Mouse (Mus musculus) v-Abl transformed pro-B cells (cell line): ENCODE data around the gene Prdm16.

Experiments used
- in situ Hi-C, 2 experiments: fragments of 400-800 bp; cut with MboI; formaldehyde crosslinking; loops; one replicate each; pipeline ENCODE4 v1.15.1; 2025; ENCODE audit not compliant: unreplicated experiment in 2 of 2

Prdm16 gene

DNA sequence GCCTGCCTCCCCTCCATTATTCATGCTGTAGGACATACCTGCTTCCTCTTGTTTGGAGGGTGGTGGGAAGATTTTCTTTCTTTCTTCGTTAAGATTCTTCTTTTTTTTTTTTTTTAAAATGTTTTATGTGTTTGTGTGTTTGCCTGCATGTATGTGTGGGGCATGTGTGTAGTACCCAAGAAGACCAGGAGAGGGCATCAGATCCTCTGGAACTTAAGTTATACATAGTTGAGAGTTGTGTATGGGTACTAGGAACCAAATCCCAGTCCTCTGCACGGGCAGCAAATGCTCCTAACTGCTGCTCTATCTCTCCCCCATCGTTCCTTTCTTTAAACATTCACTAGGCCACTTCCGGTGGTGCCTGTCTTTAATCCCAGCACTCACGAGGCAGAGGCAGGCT is 28.9 kb downstream of the Prdm16 start:
- in situ Hi-C loops = no loop called here

- in situ Hi-C loops = no loop called here
Measured at GRCm38 (mm10) chr4:154604442-154604830, 32.2 kb downstream of the Prdm16 start.

DNA sequence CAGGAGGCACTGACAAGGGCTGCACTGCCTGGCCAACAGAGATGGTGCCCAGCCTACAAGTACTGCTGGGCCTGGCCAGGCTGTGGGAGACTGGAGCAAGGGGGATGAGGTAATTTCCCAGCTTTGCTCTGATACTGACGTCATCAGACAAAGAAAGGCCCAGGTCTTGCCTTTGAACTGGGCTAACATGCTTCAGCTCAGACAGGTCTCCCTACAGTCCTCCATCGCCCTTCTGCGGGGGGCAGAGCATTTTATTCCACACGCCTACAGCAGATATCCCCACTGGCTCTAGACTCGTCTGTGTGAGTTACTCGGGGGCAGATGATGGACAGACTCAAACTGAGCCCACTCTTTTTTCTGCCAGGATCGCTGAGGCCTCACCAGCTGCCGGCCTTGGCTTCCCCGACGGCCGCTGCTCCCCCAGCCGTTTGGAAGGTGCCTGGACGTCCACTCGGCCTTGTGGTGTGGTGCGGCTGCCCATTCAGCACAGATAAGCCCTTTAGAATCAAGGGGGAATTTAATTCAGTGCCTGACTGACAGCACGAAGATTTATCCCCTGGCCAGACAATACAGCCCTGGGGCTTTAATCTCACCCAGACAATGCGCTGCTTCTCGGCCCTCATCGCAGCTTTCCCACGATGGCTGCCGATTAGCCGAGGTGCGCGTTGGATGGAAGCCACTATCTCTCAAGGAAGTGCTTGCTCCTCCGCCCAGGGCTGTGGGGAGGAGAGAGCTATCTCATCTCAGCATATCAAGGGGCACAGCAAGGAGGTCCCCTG is 32.8 kb downstream of the Prdm16 start:
- in situ Hi-C loops = no loop called here

GRCm38 (mm10) chr4:154602409-154602808 is 34.3 kb downstream of the Prdm16 start:
- in situ Hi-C loops = no loop called here

DNA sequence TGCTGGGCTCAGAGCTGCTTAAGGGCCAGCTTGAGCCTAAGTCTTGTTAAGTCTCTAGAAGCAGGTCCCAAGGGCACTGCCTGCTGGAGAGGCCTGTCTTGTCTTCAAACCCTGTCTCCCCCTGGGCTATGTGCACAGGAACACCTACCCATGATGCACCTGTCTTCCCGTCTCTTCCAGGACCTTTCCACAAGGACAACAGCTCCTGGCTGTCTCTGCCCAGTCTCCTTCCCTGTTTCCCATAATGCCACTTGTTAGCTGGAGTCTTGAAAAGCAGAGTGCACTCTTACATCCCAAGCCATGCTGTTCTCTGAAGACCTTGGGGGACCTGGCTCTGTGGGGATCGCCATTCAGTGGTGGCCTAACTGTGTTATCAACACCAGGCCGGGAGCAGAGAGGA is 35.7 kb downstream of the Prdm16 start:
- in situ Hi-C loops = no loop called here

DNA sequence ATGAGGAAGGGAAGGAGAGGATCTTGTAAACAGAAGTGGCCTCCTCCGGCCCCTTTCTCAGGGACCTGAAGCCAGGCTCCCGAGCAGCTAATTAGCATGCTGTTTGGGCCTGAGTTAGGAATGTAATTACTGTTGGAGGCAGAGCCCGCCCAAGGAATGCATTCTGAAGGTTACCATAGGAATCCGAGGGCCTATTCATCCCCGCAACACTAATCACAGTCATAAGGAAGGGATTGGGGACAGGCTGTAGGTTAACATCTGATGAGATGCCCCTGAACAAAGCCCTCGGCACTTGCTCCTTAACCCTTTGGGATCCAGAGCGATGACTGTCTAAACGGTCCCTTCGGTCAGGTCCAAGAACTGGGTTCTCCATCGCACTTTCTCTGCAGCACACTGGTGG is 36.7 kb downstream of the Prdm16 start:
- in situ Hi-C loops = no loop called here

DNA sequence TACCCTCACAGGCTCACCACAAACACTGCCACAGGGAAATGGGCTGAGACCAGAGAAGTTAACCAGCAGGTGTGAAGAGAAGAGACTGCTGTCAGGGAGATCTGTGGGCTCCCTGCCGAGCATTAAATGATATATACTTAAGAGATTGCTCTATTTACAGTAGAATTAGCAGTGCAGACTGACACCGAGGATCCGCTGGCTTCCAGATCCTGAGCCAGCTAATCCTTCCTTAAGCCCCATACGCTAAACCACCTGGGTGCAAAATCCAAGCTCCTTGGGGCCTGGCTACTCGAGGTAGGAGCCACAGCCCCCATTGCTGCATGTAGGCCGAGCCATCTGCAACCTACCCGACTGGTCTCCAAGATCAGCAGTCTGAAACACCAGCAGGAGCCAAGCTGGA is 38.3 kb downstream of the Prdm16 start:
- in situ Hi-C loops = no loop called here

GRCm38 (mm10) chr4:154596805-154597204 is 39.9 kb downstream of the Prdm16 start:
- in situ Hi-C loops = no loop called here

GRCm38 (mm10) chr4:154594761-154595556 is 41.7 kb downstream of the Prdm16 start:
- in situ Hi-C loops = no loop called here

GRCm38 (mm10) chr4:154594116-154594760 is 42.4 kb downstream of the Prdm16 start:
- in situ Hi-C loops = no loop called here

- in situ Hi-C loops = no loop called here
Measured at GRCm38 (mm10) chr4:154592562-154592961, 44.1 kb downstream of the Prdm16 start.

DNA sequence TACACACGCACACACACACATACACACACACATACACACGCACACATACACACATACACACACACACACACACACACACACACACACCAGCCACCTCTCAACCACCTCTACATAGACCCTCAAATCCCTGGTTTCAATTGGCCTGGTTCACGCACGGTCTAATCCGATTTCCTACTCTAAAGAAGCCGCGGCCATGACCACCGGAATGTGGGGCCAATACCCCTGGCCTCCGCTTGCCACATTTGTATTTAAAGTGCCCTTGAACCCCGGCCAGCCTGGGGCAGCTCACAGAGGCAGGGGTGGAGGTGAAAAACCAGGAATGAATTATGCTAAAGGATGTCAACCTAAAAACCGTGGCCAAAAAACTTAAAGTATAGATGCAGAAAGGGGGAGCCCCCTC is 45.8 kb downstream of the Prdm16 start:
- in situ Hi-C loops = no loop called here

GRCm38 (mm10) chr4:154586334-154586733 is 50.3 kb downstream of the Prdm16 start:
- in situ Hi-C loops = no loop called here

- in situ Hi-C loops = no loop called here
Measured at GRCm38 (mm10) chr4:154585779-154586178, 50.9 kb downstream of the Prdm16 start.

DNA sequence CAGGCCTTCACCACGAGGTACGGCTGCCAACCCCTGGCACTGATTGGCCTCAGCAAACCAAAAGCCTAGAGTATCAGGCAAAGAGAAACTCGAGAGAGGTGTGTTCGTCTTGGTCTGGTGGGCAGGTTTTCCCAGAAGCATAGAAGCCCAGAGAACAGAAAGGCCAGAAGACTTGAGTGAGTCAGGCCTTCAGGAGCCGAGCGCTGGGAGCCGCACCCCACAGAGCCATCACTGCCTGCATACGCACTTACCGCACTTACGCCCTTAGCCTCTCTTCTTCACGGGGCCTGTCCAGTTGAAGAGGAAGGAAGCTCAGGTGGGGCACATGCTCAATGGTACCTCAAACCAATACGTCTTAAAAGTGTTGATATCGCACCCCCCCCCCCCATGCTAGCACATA is 53.0 kb downstream of the Prdm16 start:
- in situ Hi-C loops = no loop called here

DNA sequence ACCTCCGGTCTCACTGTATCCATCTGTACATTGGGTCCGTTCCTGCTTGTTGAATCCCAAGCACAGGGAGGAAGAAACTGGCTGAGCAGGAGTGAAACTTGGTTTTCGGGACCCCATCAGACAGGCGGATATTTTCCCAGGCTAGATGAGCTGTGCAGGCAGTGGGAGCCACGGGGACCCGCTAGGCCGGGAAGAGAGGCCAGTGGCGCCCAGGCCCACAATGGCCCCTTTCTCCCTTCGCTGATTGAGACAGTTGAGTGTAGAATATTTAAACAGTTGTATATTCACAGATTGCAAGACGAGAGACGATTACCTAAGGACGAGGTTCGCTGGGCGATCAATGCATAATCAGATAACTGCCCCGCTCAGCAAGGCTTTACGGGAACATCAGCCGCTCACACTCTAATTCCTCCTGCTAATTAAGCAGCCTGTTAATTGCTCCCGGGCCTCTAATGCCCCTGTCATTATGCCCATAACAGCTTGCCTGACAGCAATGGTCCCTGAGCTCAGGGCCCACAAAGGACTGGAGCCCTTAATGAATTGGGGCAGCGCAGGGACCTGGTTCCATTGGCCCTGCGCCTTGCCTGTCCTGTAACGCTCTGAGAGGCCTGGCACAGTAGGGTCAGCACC is 54.0 kb downstream of the Prdm16 start:
- in situ Hi-C loops = no loop called here

DNA sequence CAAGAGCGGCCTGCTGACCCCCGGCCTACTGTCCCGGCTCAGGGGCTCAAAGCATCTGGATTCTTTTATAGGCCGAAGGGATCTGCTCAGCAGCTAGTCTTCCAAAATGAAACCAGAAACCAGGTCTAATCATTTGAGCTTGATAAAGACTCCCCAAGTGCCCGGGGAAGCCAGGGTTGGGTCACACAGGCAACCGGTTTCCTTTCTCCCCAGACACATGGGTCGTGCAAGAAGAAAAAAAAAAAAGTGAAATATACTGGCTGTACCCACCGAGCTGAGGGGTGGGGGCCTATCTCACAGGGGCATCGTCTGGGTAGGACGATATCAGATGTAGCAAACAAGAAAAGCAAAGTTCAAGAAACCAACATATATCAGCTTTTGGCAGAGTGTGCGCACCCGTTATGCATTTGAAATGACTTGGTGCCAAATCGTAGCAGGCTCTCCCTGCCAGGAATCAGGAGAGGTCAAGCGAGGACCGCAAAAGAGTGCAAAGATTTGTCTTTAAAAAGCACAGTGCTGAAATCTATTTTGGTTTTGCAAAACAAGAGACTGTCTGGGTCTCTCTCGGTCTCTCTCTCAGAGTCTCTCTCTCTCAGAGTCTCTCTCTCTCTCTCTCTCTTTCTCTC is 55.3 kb downstream of the Prdm16 start:
- in situ Hi-C loops = no loop called here

DNA sequence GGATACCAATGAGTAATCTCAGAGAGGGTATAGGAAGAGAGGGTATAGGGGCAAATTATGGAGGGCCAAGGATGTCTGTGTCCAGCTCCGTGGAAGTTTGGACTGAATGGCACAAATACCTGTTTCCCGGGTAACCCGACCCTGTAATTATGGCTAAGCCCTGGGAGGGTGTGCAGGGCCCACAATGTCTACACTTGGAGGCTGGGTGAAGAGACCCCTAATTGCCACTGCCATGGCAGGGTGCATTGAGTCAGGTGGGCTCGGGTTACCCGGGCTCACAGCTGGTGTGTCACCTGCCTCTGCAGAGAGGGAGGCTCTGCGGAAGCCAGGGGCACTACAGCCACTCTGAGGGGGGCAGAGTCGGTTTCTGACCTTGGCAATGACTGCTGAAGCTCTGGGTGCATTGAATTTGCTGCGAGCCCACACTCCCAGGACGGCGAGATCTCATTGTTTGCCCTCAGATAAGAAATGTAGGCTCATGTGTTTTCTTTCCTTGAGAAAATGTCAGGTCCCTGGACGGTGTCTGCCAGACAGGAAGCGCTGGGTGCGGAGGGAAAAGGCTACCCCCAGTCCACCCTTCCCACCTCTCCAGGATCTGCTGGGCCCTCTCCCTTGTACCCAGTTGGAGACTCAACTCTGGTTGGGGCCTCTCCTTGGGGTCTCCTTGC is 62.3 kb downstream of the Prdm16 start:
- in situ Hi-C loops = no loop called here

- in situ Hi-C loops = no loop called here
Measured at GRCm38 (mm10) chr4:154570451-154570881, 66.2 kb downstream of the Prdm16 start.

DNA sequence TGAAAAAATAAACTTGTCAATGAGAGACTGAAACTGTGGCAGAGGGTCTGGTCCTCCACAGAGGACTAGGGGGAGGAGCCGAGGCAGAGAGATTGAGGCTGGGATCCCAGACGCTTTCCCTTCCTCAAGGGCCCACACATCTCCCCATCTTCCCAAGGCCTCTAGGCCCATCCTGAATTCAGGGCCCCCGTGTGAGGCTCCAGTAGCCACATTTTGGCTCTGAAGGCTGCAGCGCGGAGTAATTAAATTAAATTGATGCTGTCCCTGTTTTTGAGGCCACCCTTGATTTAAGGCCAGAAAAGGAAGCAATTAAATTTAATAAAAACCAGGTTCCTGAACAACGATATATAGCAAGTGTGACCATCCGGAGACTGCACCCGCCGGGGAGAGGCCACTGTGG is 66.8 kb downstream of the Prdm16 start:
- in situ Hi-C loops = no loop called here
